Mouse (Mus musculus): Measurements from ENCODE around the gene Pik3ap1.

GRCm38 (mm10) chr19:41372322-41372721 is 12.6 kb downstream of the Pik3ap1 start:
- TF ChIP-seq POLR2A (IDR thresholded peaks at IDR 0.05; ENCODE audit: insufficient read depth, low read depth, low read length) (no peak), CTCF (IDR thresholded peaks at IDR 0.05; ENCODE audit: insufficient read depth, low read depth, low read length) (no peak)

Measured in olfactory bulb, adult 2 months (tissue).